Mouse (Mus musculus) spleen, adult 2 months (tissue): ENCODE data around the gene Gbx2.

ENCODE experiments used
- CTCF ChIP-seq: fragments of 200-500 bp; IDR thresholded peaks from 2 replicates; pipeline ENCODE4 v1.5.1; 2011; ENCODE audit warnings: mild to moderate bottlenecking, inconsistent platforms; ENCODE audit not compliant: insufficient read depth, insufficient read length, insufficient replicate concordance; ENCODE audit errors: extremely low read depth
- POLR2A ChIP-seq: fragments of 200-500 bp; IDR thresholded peaks from 2 replicates; pipeline ENCODE4 v1.6.1; 2011; ENCODE audit warnings: low read depth, low read length, inconsistent platforms

GRCm38 (mm10) chr1:89928676-89929075 lies 2.3 kb downstream of the Gbx2 start:
- no peak for TF ChIP-seq CTCF
- no peak for TF ChIP-seq POLR2A
